11 mouse cellular contexts compared by ENCODE assay signal in genomic region chr13:32662041-32662440, GRCm38 (mm10).
A peak's percentile ranks its signal among the peaks of the same experiment; 100 is the strongest.
DNase-seq lines count a peak whose midpoint lies in the region; ATAC-seq and TF ChIP-seq lines count a peak whose summit lies in the region.
"Had no signal": no experiment of that assay in that cellular context is flagged by ENCODE, and none has a peak within 500 bp of the region (broad histone marks: within the 10 kb centered on the region; RNA-seq: fewer than 3 reads in every experiment).

No protein-coding gene starts in this region.

- H3K4me1 ChIP-seq in kidney, adult 2 months (ENCODE audit: control insufficient read depth, insufficient read depth, low read length) = no peaks in the 10 kb centered on the region
- no peaks in the 10 kb centered on the region for H3K4me1 ChIP-seq in kidney, embryonic 14.5 days (ENCODE audit: control insufficient read depth, insufficient read depth, low read length)
- no peaks in the 10 kb centered on the region for H3K4me1 ChIP-seq in E14TG2a.4 (replicated peaks; ENCODE audit: low read depth, low read length)
- no peaks in the 10 kb centered on the region for H3K4me1 ChIP-seq in hindbrain, embryonic 12.5 days
- H3K4me1 ChIP-seq: neural tube, embryonic 12.5 days had no signal

- H3K27me3 ChIP-seq in kidney, adult 2 months (replicated peaks; ENCODE audit: control insufficient read depth, insufficient read depth, low read length) = no peaks in the 10 kb centered on the region
- H3K27me3 ChIP-seq in kidney, embryonic 14.5 days (ENCODE audit: control insufficient read depth, insufficient read depth, low read length) = no peaks in the 10 kb centered on the region
- peaks cover 3% of the 10 kb centered on the region; the same call in 1 of the 2 replicates for H3K27me3 ChIP-seq in E14TG2a.4 (ENCODE audit: insufficient read depth, low read length)
- H3K27me3 ChIP-seq in hindbrain, embryonic 12.5 days = no peaks in the 10 kb centered on the region
- H3K27me3 ChIP-seq: neural tube, embryonic 12.5 days had no signal

- no peaks in the 10 kb centered on the region for H3K9me3 ChIP-seq in kidney, embryonic 14.5 days (ENCODE audit: control insufficient read depth, low read length)
- no peaks in the 10 kb centered on the region for H3K9me3 ChIP-seq in E14TG2a.4 (ENCODE audit: low read length)
- no peaks in the 10 kb centered on the region for H3K9me3 ChIP-seq in hindbrain, embryonic 12.5 days (replicated peaks)
- H3K9me3 ChIP-seq: limb, embryonic 13.5 days; neural tube, embryonic 12.5 days had no signal

- H3K27ac ChIP-seq in kidney, adult 2 months (ENCODE audit: insufficient read depth, low read depth, low read length) = no peak overlapping the region
- H3K27ac ChIP-seq in kidney, embryonic 14.5 days (ENCODE audit: low read depth, low read length) = no peak overlapping the region
- H3K27ac ChIP-seq in hindbrain, embryonic 12.5 days = no peak overlapping the region
- H3K27ac ChIP-seq: limb, embryonic 13.5 days; neural tube, embryonic 12.5 days had no signal

- TF ChIP-seq CTCF in kidney, adult 2 months (conservative IDR thresholded peaks at IDR 0.05; ENCODE audit: insufficient read depth, insufficient read length, low read depth, low read length) = 0 out of 2 replicates have a peak, but pooled peaks have one; percentile 18
- peak; percentile 16; the same call in 1 of the 2 replicates for TF ChIP-seq CTCF in E14TG2a.4 (conservative IDR thresholded peaks at IDR 0.05; ENCODE audit: low read length)

- ATAC-seq in CD4-positive, CD25-positive, alpha-beta regulatory T cell, adult 4 months = no peak
- no peak; the same call in 1 of the 2 replicates for ATAC-seq in kidney, embryonic 14.5 days (ENCODE audit: low FRiP score, low TSS enrichment)
- no peak for ATAC-seq in hindbrain, embryonic 12.5 days (ENCODE audit: low FRiP score)

- peak; percentile 41 for DNase-seq in CD4-positive, CD25-positive, alpha-beta regulatory T cell, adult 2 months (ENCODE audit: low read depth, low spot score)
- DNase-seq in kidney, adult 2 months = peak; percentile 37
- peak; percentile 40 to 60 for DNase-seq in kidney, postnatal 36 days
- DNase-seq in frontal cortex, postnatal 36 days (ENCODE audit: low spot score in 2 of 2) = no peak
- DNase-seq: cerebellum, adult 11 months had no signal

- no peak overlapping the region for H3K4me3 ChIP-seq in kidney, adult 2 months (ENCODE audit: insufficient read depth, low read depth, low read length)
- no peak overlapping the region for H3K4me3 ChIP-seq in kidney, embryonic 14.5 days (ENCODE audit: low read length)
- H3K4me3 ChIP-seq in E14TG2a.4 (replicated peaks; ENCODE audit: low read length) = no peak overlapping the region
- no peak overlapping the region for H3K4me3 ChIP-seq in hindbrain, embryonic 12.5 days
- H3K4me3 ChIP-seq: limb, embryonic 13.5 days; neural tube, embryonic 12.5 days had no signal

- no peak for TF ChIP-seq POLR2A in kidney, adult 2 months (IDR thresholded peaks at IDR 0.05; ENCODE audit: low read depth, low read length)

- H3K9ac ChIP-seq in kidney, embryonic 14.5 days (ENCODE audit: low read depth, low read length) = no peak overlapping the region
- H3K9ac ChIP-seq in hindbrain, embryonic 12.5 days = no peak overlapping the region
- H3K9ac ChIP-seq: limb, embryonic 13.5 days; neural tube, embryonic 12.5 days had no signal

- H3K4me2 ChIP-seq in kidney, embryonic 14.5 days (replicated peaks; ENCODE audit: low read depth, low read length) = no peak overlapping the region
- no peak overlapping the region for H3K4me2 ChIP-seq in hindbrain, embryonic 12.5 days (replicated peaks)
- H3K4me2 ChIP-seq: limb, embryonic 13.5 days; neural tube, embryonic 12.5 days had no signal

- H3K36me3 ChIP-seq in kidney, adult 2 months (ENCODE audit: control insufficient read depth, insufficient read depth, low read length) = no peaks in the 10 kb centered on the region
- no peaks in the 10 kb centered on the region for H3K36me3 ChIP-seq in kidney, embryonic 14.5 days (ENCODE audit: control insufficient read depth, insufficient read depth, low read length)
- H3K36me3 ChIP-seq in E14TG2a.4 (ENCODE audit: insufficient read depth, low read length) = no peaks in the 10 kb centered on the region
- no peaks in the 10 kb centered on the region for H3K36me3 ChIP-seq in hindbrain, embryonic 12.5 days
- H3K36me3 ChIP-seq: limb, embryonic 13.5 days; neural tube, embryonic 12.5 days had no signal

- 69% methylated on average over 3 of the region's 3 CpGs for WGBS in kidney, adult 2 months
- WGBS in kidney, embryonic 14.5 days = 63% methylated on average over 3 of the region's 3 CpGs
- 80% methylated on average over 3 of the region's 3 CpGs for WGBS in hindbrain, embryonic 12.5 days

Comparison
In these comparisons a context has a peak if more than half of its experiments do, and no peak if none do; other contexts are left out.
1. DNase-seq: peak in CD4-positive, CD25-positive, alpha-beta regulatory T cell, adult 2 months (single experiment), kidney, adult 2 months (single experiment) and kidney, postnatal 36 days (2 of 2); none in frontal cortex, postnatal 36 days (0 of 2).